Mouse (Mus musculus): Measurements from ENCODE around the gene Eif2d. TPM values are rescaled to one million over a fixed set of nuclear protein-coding genes. Genes with fewer than 3 reads are reported as not detected.
A peak's percentile ranks its signal among the peaks of the same experiment; 100 is the strongest.
"Not testable (repeated sequence)": the region's sequence is repeated elsewhere in the genome, so short reads cannot be mapped to it uniquely, and the experiment has no call there.

Eif2d gene
- total RNA-seq, 2 experiments from 2014 or later: 19.4 to 28.1 TPM

- ATAC-seq (replicated peaks; ENCODE audit: low FRiP score, poor library complexity, severe bottlenecking): peak; percentile 78
Measured at GRCm38 (mm10) chr1:131138191-131139016, 14.6 kb upstream of the Eif2d start, which contains the start of gene Dyrk3. TSS of gene Dyrk3 (minus strand) at chr1:131138340.

- no peak for ATAC-seq (replicated peaks; ENCODE audit: low FRiP score, poor library complexity, severe bottlenecking)
Measured at GRCm38 (mm10) chr1:131139102-131140095, 13.6 kb upstream of the Eif2d start.

- ATAC-seq (replicated peaks; ENCODE audit: low FRiP score, poor library complexity, severe bottlenecking): no peak
Measured at GRCm38 (mm10) chr1:131141449-131141848, 11.5 kb upstream of the Eif2d start.

GRCm38 (mm10) chr1:131142472-131142871 lies 10.5 kb upstream of the Eif2d start:
- ATAC-seq (replicated peaks; ENCODE audit: low FRiP score, poor library complexity, severe bottlenecking): no peak

GRCm38 (mm10) chr1:131145222-131145621 lies 7.8 kb upstream of the Eif2d start:
- not testable (repeated sequence) for ATAC-seq (replicated peaks; ENCODE audit: low FRiP score, poor library complexity, severe bottlenecking)

GRCm38 (mm10) chr1:131146181-131146614 lies 6.8 kb upstream of the Eif2d start:
- no peak for ATAC-seq (replicated peaks; ENCODE audit: low FRiP score, poor library complexity, severe bottlenecking)

GRCm38 (mm10) chr1:131149496-131149895 lies 3.5 kb upstream of the Eif2d start:
- no peak for ATAC-seq (replicated peaks; ENCODE audit: low FRiP score, poor library complexity, severe bottlenecking)

GRCm38 (mm10) chr1:131155456-131155855 lies 2.5 kb downstream of the Eif2d start:
- no peak for ATAC-seq (replicated peaks; ENCODE audit: low FRiP score, poor library complexity, severe bottlenecking)

GRCm38 (mm10) chr1:131159573-131160327 lies 6.8 kb downstream of the Eif2d start:
- peak; percentile 53 for ATAC-seq (replicated peaks; ENCODE audit: low FRiP score, poor library complexity, severe bottlenecking)

GRCm38 (mm10) chr1:131161091-131161490 lies 8.1 kb downstream of the Eif2d start:
- no peak; the same call in 1 of the 2 replicates for ATAC-seq (replicated peaks; ENCODE audit: low FRiP score, poor library complexity, severe bottlenecking)

- no peak for ATAC-seq (replicated peaks; ENCODE audit: low FRiP score, poor library complexity, severe bottlenecking)
Measured at GRCm38 (mm10) chr1:131164427-131164826, 11.4 kb downstream of the Eif2d start.

- no peak for ATAC-seq (replicated peaks; ENCODE audit: low FRiP score, poor library complexity, severe bottlenecking)
Measured at GRCm38 (mm10) chr1:131167612-131168011, 14.6 kb downstream of the Eif2d start.

- ATAC-seq (replicated peaks; ENCODE audit: low FRiP score, poor library complexity, severe bottlenecking): no peak
Measured at GRCm38 (mm10) chr1:131173001-131173400, 20.0 kb downstream of the Eif2d start.

GRCm38 (mm10) chr1:131173809-131174208 lies 20.8 kb downstream of the Eif2d start:
- ATAC-seq (replicated peaks; ENCODE audit: low FRiP score, poor library complexity, severe bottlenecking): no peak

GRCm38 (mm10) chr1:131174299-131174861 lies 21.4 kb downstream of the Eif2d start:
- no peak for ATAC-seq (replicated peaks; ENCODE audit: low FRiP score, poor library complexity, severe bottlenecking)

GRCm38 (mm10) chr1:131175189-131175588 lies 22.2 kb downstream of the Eif2d start:
- no peak for ATAC-seq (replicated peaks; ENCODE audit: low FRiP score, poor library complexity, severe bottlenecking)

GRCm38 (mm10) chr1:131175819-131176218 lies 22.8 kb downstream of the Eif2d start:
- ATAC-seq (replicated peaks; ENCODE audit: low FRiP score, poor library complexity, severe bottlenecking): no peak

- ATAC-seq (replicated peaks; ENCODE audit: low FRiP score, poor library complexity, severe bottlenecking): no peak
Measured at GRCm38 (mm10) chr1:131177249-131177648, 24.3 kb downstream of the Eif2d start.

GRCm38 (mm10) chr1:131178083-131178482 lies 25.1 kb downstream of the Eif2d start:
- no peak for ATAC-seq (replicated peaks; ENCODE audit: low FRiP score, poor library complexity, severe bottlenecking)

All from erythroid progenitor cell, adult 5-6 weeks (primary cell).